Mouse (Mus musculus) T-cell, adult 66 days (primary cell): ENCODE data around the gene Ftsj1. TPM values are rescaled to one million over a fixed set of nuclear protein-coding genes. Genes with fewer than 3 reads are reported as not detected.

ENCODE experiments used
- total RNA-seq, 2 experiments: library from RNA; stranded (reverse); gene quantifications; 3 replicates in 1 of 2; 4 replicates in 1 of 2; pipeline ENCODE4 v1.2.4; 2023

The Ftsj1 gene
- total RNA-seq: 10 to 100 TPM; 16.3 to 17.3 TPM

GRCm38 (mm10) chrX:8252334-8253285 lies at the start of gene Ftsj1:
TSS of gene Ftsj1 (minus strand) at chrX:8252406.

DNA sequence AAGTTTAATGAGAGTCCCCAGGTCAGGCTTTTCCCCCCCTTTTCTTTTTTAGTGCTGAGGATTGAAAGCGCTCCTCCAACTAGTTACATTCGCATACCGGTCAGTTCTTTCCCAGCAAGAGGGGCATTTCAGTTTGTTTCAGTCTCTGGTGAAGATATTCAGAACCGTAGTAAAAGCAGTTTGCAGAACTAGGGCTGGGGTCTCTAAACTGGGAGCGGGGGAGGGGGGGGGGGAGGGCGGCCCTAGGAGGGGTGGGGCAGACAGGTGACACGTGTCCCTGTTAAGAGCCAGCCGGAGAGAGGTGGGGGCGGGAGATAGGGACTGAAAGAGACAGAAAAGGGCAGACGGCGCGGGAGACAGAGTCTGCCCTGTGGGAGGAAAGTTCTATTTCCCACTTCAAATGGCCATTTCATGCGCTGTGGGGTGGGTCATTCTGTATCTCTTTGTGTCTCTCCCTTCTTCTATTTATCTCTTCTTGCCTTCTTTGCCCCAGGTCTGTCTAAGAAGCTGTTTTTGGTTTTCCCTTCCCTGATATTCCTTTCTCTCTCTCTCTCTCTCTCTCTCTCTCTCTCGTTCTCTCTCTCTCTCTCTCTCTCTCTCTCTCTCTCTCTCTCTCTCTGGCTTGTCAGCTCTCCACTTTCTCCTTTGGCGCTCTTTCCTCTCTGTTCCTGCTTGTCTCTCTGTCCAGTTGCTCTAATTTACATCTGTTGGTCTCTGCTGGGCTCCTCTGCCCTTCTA lies 19.0 kb upstream of the Ftsj1 start, which contains the start of gene Slc38a5:
Slc38a5 (plus strand) TSS at position 51 of the 738 bp plus-strand sequence.

GRCm38 (mm10) chrX:8206015-8206693 lies 46.1 kb downstream of the Ftsj1 start, which contains the start of gene Porcn:
TSS of gene Porcn (minus strand) at chrX:8206525.

GRCm38 (mm10) chrX:8193419-8193723 lies 58.8 kb downstream of the Ftsj1 start, which contains the start of gene Ebp:
TSS of gene Ebp (minus strand) at chrX:8193512.

Other genes starting within 250 kb of the Ftsj1 start
- under 1 TPM in 1 of 2 experiments, not detected in 1; 0.90 TPM for gene Glod5, start 233.9 kb downstream of the Ftsj1 start, total RNA-seq
- 10 to 100 TPM; 30.9 to 31.8 TPM for gene Suv39h1, start 177.6 kb downstream of the Ftsj1 start, total RNA-seq
- gene Was, start 161.9 kb downstream of the Ftsj1 start, total RNA-seq: 100 to 1,000 TPM; 107 to 119 TPM
- 10 to 100 TPM; 41.5 to 51.4 TPM for gene Wdr13, start 119.5 kb downstream of the Ftsj1 start, total RNA-seq
- gene Rbm3, start 106.5 kb downstream of the Ftsj1 start, total RNA-seq: 100 to 1,000 TPM; 416 to 518 TPM
- gene Tbc1d25, start 76.2 kb downstream of the Ftsj1 start, total RNA-seq: 10 to 100 TPM; 15.6 to 17.1 TPM
- gene Ebp, start 58.9 kb downstream of the Ftsj1 start, total RNA-seq: 10 to 100 TPM; 43.4 to 58.1 TPM
- not detected for gene Porcn, start 45.9 kb downstream of the Ftsj1 start, total RNA-seq
- under 1 TPM in 1 of 2 experiments, not detected in 1; 0.79 TPM for gene Slc38a5, start 18.7 kb upstream of the Ftsj1 start, total RNA-seq
- not detected for gene Ssxb10, start 75.0 kb upstream of the Ftsj1 start, total RNA-seq
- gene Ssxb9, start 114.6 kb upstream of the Ftsj1 start, total RNA-seq: not detected
- not detected for gene Ssxb1, start 160.9 kb upstream of the Ftsj1 start, total RNA-seq
- not detected for gene Ssxb2, start 209.3 kb upstream of the Ftsj1 start, total RNA-seq